Mouse (Mus musculus) heart, postnatal 0 days (tissue): ENCODE results near the gene Rab25. TPM values are rescaled to one million over a fixed set of nuclear protein-coding genes. Genes with fewer than 3 reads are reported as not detected.
A peak's percentile ranks its signal among the peaks of the same experiment; 100 is the strongest.

ENCODE experiments used
- ATAC-seq: fragments of 200-750 bp; cut with Nextera tagmentation; 2 replicates; pipeline ENCODE4 v1.8.0; 2017; ENCODE audit warnings: low read depth, moderate number of reproducible peaks, moderate library complexity; ENCODE audit not compliant: insufficient read depth
- DNase-seq: peaks from one replicate; pipeline ENCODE4 v3.0.0-alpha.2; 2016; ENCODE audit warnings: low spot score
- H3K27ac ChIP-seq: fragments of 300-500 bp; sonication (generic); 2 replicates; pipeline ENCODE4 v1.5.1; 2014; ENCODE audit warnings: low read depth, mild to moderate bottlenecking
- H3K27me3 ChIP-seq: fragments of 300-500 bp; sonication (generic); 2 replicates; pipeline ENCODE4 v1.6.1; 2014; ENCODE audit warnings: low read length, mixed read lengths; ENCODE audit not compliant: control insufficient read depth, insufficient read depth
- H3K36me3 ChIP-seq: fragments of 300-500 bp; sonication (generic); replicated peaks from 2 replicates; pipeline ENCODE4 v1.6.1; 2014; ENCODE audit warnings: low read length, mixed read lengths; ENCODE audit not compliant: control insufficient read depth, insufficient read depth
- H3K4me1 ChIP-seq: fragments of 300-500 bp; sonication (generic); 2 replicates; pipeline ENCODE4 v1.6.1; 2014; ENCODE audit warnings: antibody characterized with exemption; ENCODE audit not compliant: control insufficient read depth, insufficient read depth
- H3K4me2 ChIP-seq: fragments of 300-500 bp; sonication (generic); 2 replicates; pipeline ENCODE4 v1.6.1; 2014; ENCODE audit warnings: low read depth, mild to moderate bottlenecking, low read length, moderate library complexity
- H3K4me3 ChIP-seq: fragments of 300-500 bp; sonication (generic); 2 replicates; pipeline ENCODE4 v1.5.1; 2014; ENCODE audit warnings: low read depth, low read length
- H3K9ac ChIP-seq: fragments of 300-500 bp; sonication (generic); replicated peaks from 2 replicates; pipeline ENCODE4 v1.6.1; 2014; ENCODE audit warnings: low read depth, low read length, mixed read lengths
- H3K9me3 ChIP-seq: fragments of 300-500 bp; sonication (generic); replicated peaks from 2 replicates; pipeline ENCODE4 v1.6.1; 2016; ENCODE audit warnings: low read length; ENCODE audit not compliant: control insufficient read depth
- CTCF ChIP-seq: IDR thresholded peaks from 2 replicates; pipeline ENCODE4 v1.5.1; 2016; ENCODE audit warnings: antibody characterized with exemption, control low read depth, low read depth
- EP300 ChIP-seq: IDR thresholded peaks from 2 replicates; pipeline ENCODE4 v1.6.1; 2016; ENCODE audit warnings: antibody characterized with exemption, low read depth
- WGBS: fragments of 180-500 bp; shearing (Covaris S2); extraction: QIAGEN DNeasy Blood & Tissue Kit; methylation state at CpG from one replicate; pipeline ENCODE4 v1.1.7; 2014; 5-methylcytosine and 5-hydroxymethylcytosine counted together
- polyA plus RNA-seq: library from polyadenylated mRNA; unstranded; fragments of >200 nt; fragmentation: Nextera tagmentation; extraction: Ambion mirVana; gene quantifications from 2 replicates; pipeline ENCODE4 v1.2.1, GENCODE M21; 2015
- total RNA-seq: library from RNA; depleted of rRNA; stranded (reverse); fragments of >200 nt; gene quantifications from 2 replicates; pipeline ENCODE4 v1.2.3, GENCODE M21; 2014; ENCODE audit warnings: low replicate concordance

The Rab25 gene
- total and polyA plus RNA-seq, 2 experiments from 2014 or later: 2.5 TPM; not detected in 1

- Histone ChIP-seq H3K27me3 (no peaks in the 10 kb centered on the region), H3K4me3 (no peak overlapping the region), H3K9me3 (no peaks in the 10 kb centered on the region), H3K4me2 (no peak overlapping the region), H3K9ac (no peak overlapping the region), H3K36me3 (peaks cover 57% of the 10 kb centered on the region), H3K27ac (no peak overlapping the region), H3K4me1 (peaks cover 15% of the 10 kb centered on the region)
- DNase-seq (no peak), ATAC-seq (no peak)
- WGBS: 92% methylated on average over 8 of the region's 8 CpGs
- no peak for TF ChIP-seq CTCF
- TF ChIP-seq EP300: no peak
Measured at GRCm38 (mm10) chr3:88556616-88557015, 8.5 kb upstream of the Rab25 start.

- no peak overlapping the region for H3K27ac ChIP-seq
- no peak for TF ChIP-seq CTCF
- no peak overlapping the region for H3K9ac ChIP-seq
- H3K36me3 ChIP-seq: peaks cover 51% of the 10 kb centered on the region
- DNase-seq (no peak), ATAC-seq (no peak)
- H3K27me3 ChIP-seq: no peaks in the 10 kb centered on the region
- no peak overlapping the region for H3K4me3 ChIP-seq
- H3K4me1 ChIP-seq: peaks cover 20% of the 10 kb centered on the region
- WGBS: 98% methylated on average over 6 of the region's 6 CpGs
- no peak overlapping the region for H3K4me2 ChIP-seq
- no peaks in the 10 kb centered on the region for H3K9me3 ChIP-seq
Measured at GRCm38 (mm10) chr3:88555731-88556130, 7.6 kb upstream of the Rab25 start.

- H3K9me3 ChIP-seq: no peaks in the 10 kb centered on the region
- peaks cover 20% of the 10 kb centered on the region for H3K4me1 ChIP-seq
- H3K27ac ChIP-seq: no peak overlapping the region
- no peak overlapping the region for H3K4me2 ChIP-seq
- H3K9ac ChIP-seq: no peak overlapping the region
- TF ChIP-seq CTCF (no peak), EP300 (no peak)
- H3K36me3 ChIP-seq: peaks cover 45% of the 10 kb centered on the region
- WGBS: 86% methylated on average over 5 of the region's 5 CpGs
- DNase-seq (no peak), ATAC-seq (no peak)
- H3K4me3 ChIP-seq: no peak overlapping the region
- no peaks in the 10 kb centered on the region for H3K27me3 ChIP-seq
Measured at GRCm38 (mm10) chr3:88555069-88555605, 7.0 kb upstream of the Rab25 start.

GRCm38 (mm10) chr3:88553880-88554586 is 5.9 kb upstream of the Rab25 start:
- H3K36me3 ChIP-seq: peaks cover 34% of the 10 kb centered on the region
- H3K4me2 ChIP-seq: peak overlapping the region; percentile 79
- H3K9ac ChIP-seq: peak overlapping the region; percentile 82
- H3K4me1 ChIP-seq: peaks cover 20% of the 10 kb centered on the region
- peak; percentile 57 for DNase-seq
- no peaks in the 10 kb centered on the region for H3K9me3 ChIP-seq
- WGBS: under 1% methylated on average over 33 of the region's 41 CpGs
- peak; percentile 9 for ATAC-seq
- TF ChIP-seq CTCF (0 out of 2 replicates have a peak, but pooled peaks have one; percentile 7), EP300 (no peak)
- H3K27me3 ChIP-seq: no peaks in the 10 kb centered on the region
- H3K4me3 ChIP-seq: peak overlapping the region; percentile 74
- H3K27ac ChIP-seq: peak overlapping the region; percentile 96

GRCm38 (mm10) chr3:88553525-88553879 is 5.4 kb upstream of the Rab25 start, which contains the start of gene Ubqln4:
Gene Ubqln4, plus strand, starts transcription at chr3:88553758.
- whole genome bisulfite sequencing: under 1% methylated on average over 28 of the region's 37 CpGs
- DNase-seq: peak; percentile 87
- Histone ChIP-seq H3K27me3 (no peaks in the 10 kb centered on the region), H3K36me3 (peaks cover 29% of the 10 kb centered on the region), H3K4me3 (peak within 1 kb of the TSS; percentile 74), H3K9me3 (no peaks in the 10 kb centered on the region), H3K4me2 (peak within 1 kb of the TSS; percentile 79), H3K9ac (peak within 1 kb of the TSS; percentile 82), H3K27ac (peak within 1 kb of the TSS; percentile 96), H3K4me1 (peaks cover 20% of the 10 kb centered on the region)
- TF ChIP-seq EP300: 0 out of 2 replicates have a peak, but pooled peaks have one; percentile 20
- TF ChIP-seq CTCF: peak; percentile 71
- peak; percentile 87 for ATAC-seq
